Mouse (Mus musculus) left cerebral cortex, adult 6 months (tissue): Measurements from ENCODE around the gene Gm9603. TPM values are rescaled to one million over a fixed set of nuclear protein-coding genes. Genes with fewer than 3 reads are reported as not detected.

Experiments used
- long read RNA-seq, 2 experiments: library from polyadenylated mRNA; unstranded; transcript quantifications; one replicate each; pipeline ENCODE4 v2.0.0; 2019 to 2020
- polyA plus RNA-seq: library from polyadenylated mRNA; unstranded; fragments of <200 nt; fragmentation: Nextera tagmentation; gene quantifications from 2 replicates; pipeline ENCODE4 v1.2.3, GENCODE M21; 2021

The Gm9603 gene
- not detected in 2 replicates for polyA plus RNA-seq
- long read RNA-seq, experiment 1 = 0 reads
- long read RNA-seq, experiment 2 = 0 reads

GRCm38 (mm10) chr14:5687357-5687756 is at the start of gene Gm9603:
Gm9603 (minus strand) TSS chr14:5687457.

GRCm38 (mm10) chr14:5632928-5633327 is 54.3 kb downstream of the Gm9603 start, which contains the start of gene Gm8265:
Gm8265 (minus strand) TSS chr14:5633028.

Other genes starting within 250 kb of the Gm9603 start
- 0.26 and 0.49 TPM in 2 replicates for gene Gm3194, start 232.0 kb downstream of the Gm9603 start, polyA plus RNA-seq
- not detected in 2 replicates for gene Gm8246, start 209.6 kb downstream of the Gm9603 start, polyA plus RNA-seq
- gene Gm3187, start 203.2 kb downstream of the Gm9603 start, polyA plus RNA-seq = not detected in 2 replicates
- 0.79 and 1.3 TPM in 2 replicates for gene Gm3488, start 185.8 kb downstream of the Gm9603 start, polyA plus RNA-seq
- not detected in 2 replicates for gene Gm3532, start 149.0 kb downstream of the Gm9603 start, polyA plus RNA-seq
- gene Gm8265, start 54.4 kb downstream of the Gm9603 start, polyA plus RNA-seq = not detected in 2 replicates
- gene Gm3373, start 54.1 kb upstream of the Gm9603 start, polyA plus RNA-seq = 0.10 and 0.20 TPM in 2 replicates
- gene Gm3383, start 120.5 kb upstream of the Gm9603 start, polyA plus RNA-seq = 0.41 and 1.2 TPM in 2 replicates
- not detected in 2 replicates for gene Gm3424, start 142.9 kb upstream of the Gm9603 start, polyA plus RNA-seq
- 0.15 and 0.31 TPM in 2 replicates for gene Gm8237, start 192.9 kb upstream of the Gm9603 start, polyA plus RNA-seq